In genomic region chr2:129040567-129040966, GRCm38 (mm10) we compare ENCODE assay signal across 12 mouse cellular contexts. TPM values are rescaled to one million over a fixed set of nuclear protein-coding genes. Genes with fewer than 3 reads are reported as not detected.
DNase-seq lines count a peak whose midpoint lies in the region; ATAC-seq and TF ChIP-seq lines count a peak whose summit lies in the region.
"Had no signal": no experiment of that assay in that cellular context is flagged by ENCODE, and none has a peak within 500 bp of the region (broad histone marks: within the 10 kb centered on the region; RNA-seq: fewer than 3 reads in every experiment).

No protein-coding gene starts in this region.

- H3K79me2 ChIP-seq in CH12.LX (replicated peaks; ENCODE audit: control insufficient read depth, extremely low read depth, insufficient read depth, poor library complexity, severe bottlenecking): no peaks in the 10 kb centered on the region

- no peak for TF ChIP-seq EP300 in heart, postnatal 0 days (IDR thresholded peaks at IDR 0.05; ENCODE audit: low read depth)
- no peak for TF ChIP-seq EP300 in CH12.LX (IDR thresholded peaks at IDR 0.05; ENCODE audit: low read length)

- no peak overlapping the region for H3K9ac ChIP-seq in heart, postnatal 0 days (replicated peaks; ENCODE audit: low read depth, low read length)
- no peak overlapping the region for H3K9ac ChIP-seq in CH12.LX (ENCODE audit: insufficient read depth, low read depth)
- no peak overlapping the region for H3K9ac ChIP-seq in midbrain, embryonic 16.5 days (ENCODE audit: low read depth, low read length)
- H3K9ac ChIP-seq in forebrain, embryonic 14.5 days (ENCODE audit: low read length): no peak overlapping the region
- H3K9ac ChIP-seq: embryonic facial prominence, embryonic 12.5 days; liver, embryonic 15.5 days had no signal

- intact Hi-C loops in heart, postnatal 36 days (cut with DNase I): no loop called here

- TF ChIP-seq RAD21 in CH12.LX (IDR thresholded peaks at IDR 0.05; ENCODE audit: low read depth, low read length): peak; percentile 32

- no peak overlapping the region for H3K4me3 ChIP-seq in heart, postnatal 0 days (ENCODE audit: low read depth, low read length)
- H3K4me3 ChIP-seq in CH12.LX (replicated peaks in 1 of 3; ENCODE audit: low read depth in 2 of 3, low read length in 2 of 3, poor library complexity in 1 of 3): no peak overlapping the region
- H3K4me3 ChIP-seq in cortical plate, adult 2 months (ENCODE audit: insufficient read depth, low read length): no peak overlapping the region
- no peak overlapping the region for H3K4me3 ChIP-seq in midbrain, embryonic 16.5 days (ENCODE audit: low read depth, low read length)
- no peak overlapping the region for H3K4me3 ChIP-seq in forebrain, embryonic 14.5 days (ENCODE audit: low read depth, low read length)
- H3K4me3 ChIP-seq: embryonic facial prominence, embryonic 12.5 days; liver, embryonic 15.5 days; myocyte had no signal

- dilution Hi-C loops in CH12.LX (cut with MboI; ENCODE audit: extremely low pct_ligation_motif_present, extremely low pct_unique_long_range_greater_than_20kb, low sequenced_read_pairs): no loop called here

- peaks cover 28% of the 10 kb centered on the region for H3K27me3 ChIP-seq in heart, postnatal 0 days (ENCODE audit: control insufficient read depth, insufficient read depth, low read length)
- H3K27me3 ChIP-seq in CH12.LX (replicated peaks): no peaks in the 10 kb centered on the region
- peaks cover 9% of the 10 kb centered on the region for H3K27me3 ChIP-seq in midbrain, embryonic 16.5 days (ENCODE audit: control insufficient read depth, insufficient read depth, low read depth, low read length)
- H3K27me3 ChIP-seq in forebrain, embryonic 14.5 days (replicated peaks; ENCODE audit: control insufficient read depth, insufficient read depth, low read length): peaks cover 23% of the 10 kb centered on the region

- TF ChIP-seq POLR2A in CH12.LX (IDR thresholded peaks at IDR 0.05; ENCODE audit: low read depth, low read length): no peak
- TF ChIP-seq POLR2A in cortical plate, adult 2 months (IDR thresholded peaks at IDR 0.05; ENCODE audit: extremely low read depth, insufficient read depth, low read length): no peak

- H3K4me2 ChIP-seq in heart, postnatal 0 days (ENCODE audit: low read depth, low read length): no peak overlapping the region
- H3K4me2 ChIP-seq in CH12.LX (ENCODE audit: insufficient read depth, low read depth, poor library complexity, severe bottlenecking): no peak overlapping the region
- no peak overlapping the region for H3K4me2 ChIP-seq in midbrain, embryonic 16.5 days (ENCODE audit: low read length)
- H3K4me2 ChIP-seq in forebrain, embryonic 14.5 days (ENCODE audit: low read length): no peak overlapping the region
- H3K4me2 ChIP-seq: embryonic facial prominence, embryonic 12.5 days; liver, embryonic 15.5 days had no signal

- ATAC-seq in heart, postnatal 0 days (ENCODE audit: insufficient read depth, low read depth): no peak
- ATAC-seq in midbrain, embryonic 16.5 days: no peak
- no peak for ATAC-seq in forebrain, embryonic 14.5 days

- in situ Hi-C loops in CH12.LX (cut with MboI; ENCODE audit: low pct_ligation_motif_present, low pct_unique_long_range_greater_than_20kb, low sequenced_read_pairs): no loop called here

- H3K9me3 ChIP-seq in heart, postnatal 0 days (replicated peaks; ENCODE audit: control insufficient read depth, low read length): no peaks in the 10 kb centered on the region
- H3K9me3 ChIP-seq in CH12.LX (replicated peaks; ENCODE audit: low read length): no peaks in the 10 kb centered on the region
- no peaks in the 10 kb centered on the region for H3K9me3 ChIP-seq in midbrain, embryonic 16.5 days (replicated peaks; ENCODE audit: control insufficient read depth, low read length, poor library complexity, severe bottlenecking)
- H3K9me3 ChIP-seq in forebrain, embryonic 14.5 days (replicated peaks; ENCODE audit: control insufficient read depth, low read length): no peaks in the 10 kb centered on the region
- H3K9me3 ChIP-seq: embryonic facial prominence, embryonic 12.5 days; liver, embryonic 15.5 days had no signal

- WGBS in heart, postnatal 0 days: 26% methylated on average over 6 of the region's 6 CpGs
- WGBS in midbrain, embryonic 16.5 days: 39% methylated on average over 6 of the region's 6 CpGs
- WGBS in forebrain, embryonic 14.5 days: 38% methylated on average over 6 of the region's 6 CpGs

- 0 out of 2 replicates have a peak, but pooled peaks cover 9% of the 10 kb centered on the region for H3K4me1 ChIP-seq in heart, postnatal 0 days (ENCODE audit: control insufficient read depth, insufficient read depth)
- H3K4me1 ChIP-seq in CH12.LX (ENCODE audit: control insufficient read depth in 1 of 2, insufficient read depth in 2 of 2): peaks cover 0 to 2% of the 10 kb centered on the region in 2 experiments; a peak in 2 of 4 replicates
- no peaks in the 10 kb centered on the region for H3K4me1 ChIP-seq in cortical plate, adult 2 months (ENCODE audit: control insufficient read depth, insufficient read depth, low read length)
- H3K4me1 ChIP-seq in midbrain, embryonic 16.5 days (ENCODE audit: control insufficient read depth, insufficient read depth, low read length): peaks cover 4% of the 10 kb centered on the region
- peaks cover 10% of the 10 kb centered on the region; the same call in 1 of the 2 replicates for H3K4me1 ChIP-seq in forebrain, embryonic 14.5 days (ENCODE audit: control insufficient read depth, insufficient read depth, low read length)

- no peak for DNase-seq in heart, postnatal 0 days (ENCODE audit: low spot score)
- DNase-seq in heart, postnatal 36 days: no peak
- no peak for DNase-seq in CH12.LX (ENCODE audit: extremely low read depth)
- DNase-seq in retina, embryonic 14.5 days (ENCODE audit: low spot score): peak; percentile 11
- DNase-seq in forebrain, embryonic 14.5 days (ENCODE audit: low spot score): no peak
- no peak for DNase-seq in spleen, postnatal 36 days (ENCODE audit: low spot score in 2 of 2)
- DNase-seq: layer of hippocampus, postnatal 36 days had no signal

- H3K36me3 ChIP-seq in heart, postnatal 0 days (replicated peaks; ENCODE audit: control insufficient read depth, insufficient read depth, low read length): no peaks in the 10 kb centered on the region
- no peaks in the 10 kb centered on the region for H3K36me3 ChIP-seq in CH12.LX (replicated peaks in 1 of 2; ENCODE audit: control insufficient read depth in 1 of 2, insufficient read depth in 1 of 2, low read length in 1 of 2)
- no peaks in the 10 kb centered on the region for H3K36me3 ChIP-seq in midbrain, embryonic 16.5 days (ENCODE audit: control insufficient read depth, insufficient read depth, low read length)
- H3K36me3 ChIP-seq in forebrain, embryonic 14.5 days (ENCODE audit: control insufficient read depth, insufficient read depth, low read length): no peaks in the 10 kb centered on the region
- H3K36me3 ChIP-seq: embryonic facial prominence, embryonic 12.5 days; liver, embryonic 15.5 days had no signal

- H3K27ac ChIP-seq in heart, postnatal 0 days (ENCODE audit: low read depth): no peak overlapping the region
- no peak overlapping the region for H3K27ac ChIP-seq in CH12.LX (ENCODE audit: insufficient read depth, low read depth)
- no peak overlapping the region for H3K27ac ChIP-seq in cortical plate, adult 2 months (ENCODE audit: insufficient read depth, low read length)
- H3K27ac ChIP-seq in midbrain, embryonic 16.5 days (ENCODE audit: low read length): no peak overlapping the region
- no peak overlapping the region for H3K27ac ChIP-seq in forebrain, embryonic 14.5 days (ENCODE audit: low read depth, low read length)
- H3K27ac ChIP-seq: embryonic facial prominence, embryonic 12.5 days; liver, embryonic 15.5 days had no signal

- peak; percentile 17; the same call in 1 of the 2 replicates for TF ChIP-seq CTCF in heart, postnatal 0 days (IDR thresholded peaks at IDR 0.05; ENCODE audit: low read depth)
- TF ChIP-seq CTCF in CH12.LX (conservative IDR thresholded peaks at IDR 0.05 in 1 of 2, IDR thresholded peaks at IDR 0.05 in 1 of 2; ENCODE audit: low read depth in 2 of 2, low read length in 2 of 2): peak in 1 of 2 experiments; percentile 54; a peak in 2 of 4 replicates
- TF ChIP-seq CTCF in cortical plate, adult 2 months (IDR thresholded peaks at IDR 0.05; ENCODE audit: extremely low read depth, insufficient read depth, low read length): 0 out of 2 replicates have a peak, but pooled peaks have one; percentile 6

TF ChIP-seq in CH12.LX, 34 proteins besides CTCF, POLR2A, EP300 and RAD21:
- TF ChIP-seq MAZ (IDR thresholded peaks at IDR 0.05; ENCODE audit: low read depth, low read length) (no peak), SMC3 (IDR thresholded peaks at IDR 0.05; ENCODE audit: low read depth, low read length) (peak; percentile 35)
TF ChIP-seq in CH12.LX: peak in this region for 1.

RNA-seq across cellular contexts. Expression of gene Vinac1, which starts 7.4 kb away (rescaled TPM):
- total RNA-seq in heart, postnatal 0 days (2014; rRNA removed; ENCODE audit: low replicate concordance): 0.54 TPM in 1 of 2 replicates, not detected in the other
- 0.03 TPM in 1 of 2 replicates, not detected in the other for polyA plus RNA-seq in heart, postnatal 0 days (2015; fragmentation: Nextera tagmentation; extraction: Ambion mirVana)
- not detected for total RNA-seq in heart, postnatal 36 days (2021)
- total RNA-seq in CH12.LX (2012; rRNA removed) (not detected in 2 replicates), CH12.LX (2014; rRNA removed) (not detected in 2 replicates)
- polyA plus RNA-seq in CH12.LX (2012; ENCODE audit: insufficient read length, low read depth): 0.06 TPM in 1 of 2 replicates, not detected in the other
- polyA plus RNA-seq in cortical plate, adult 2 months (2012; rRNA removed): 0.10 and 0.15 TPM in 2 replicates
- 1.0 TPM in 2 replicates for polyA plus RNA-seq in midbrain, embryonic 16.5 days (2015; fragmentation: Nextera tagmentation; extraction: Ambion mirVana)
- polyA plus RNA-seq in forebrain, embryonic 14.5 days (2014; fragmentation: Nextera tagmentation; extraction: Ambion mirVana): 0.28 and 0.42 TPM in 2 replicates
- polyA plus RNA-seq: liver, embryonic 15.5 days had no signal

RNA-seq across cellular contexts. Expression of gene Ttl, which starts 25.2 kb away (rescaled TPM):
- total RNA-seq in heart, postnatal 0 days (2014; rRNA removed; ENCODE audit: low replicate concordance): 7.1 and 9.4 TPM in 2 replicates
- 5.6 and 6.4 TPM in 2 replicates for polyA plus RNA-seq in heart, postnatal 0 days (2015; fragmentation: Nextera tagmentation; extraction: Ambion mirVana)
- total RNA-seq in heart, postnatal 36 days (2021): 10 to 100 TPM; 18.8 to 19.9 TPM
- 1.6 and 1.8 TPM in 2 replicates for total RNA-seq in CH12.LX (2012; rRNA removed)
- total RNA-seq in CH12.LX (2014; rRNA removed): 2.7 and 3.1 TPM in 2 replicates
- polyA plus RNA-seq in CH12.LX (2012; ENCODE audit: insufficient read length, low read depth): 2.9 and 4.0 TPM in 2 replicates
- polyA plus RNA-seq in cortical plate, adult 2 months (2012; rRNA removed): 44.1 and 45.2 TPM in 2 replicates
- 31.1 and 34.2 TPM in 2 replicates for polyA plus RNA-seq in midbrain, embryonic 16.5 days (2015; fragmentation: Nextera tagmentation; extraction: Ambion mirVana)
- polyA plus RNA-seq in forebrain, embryonic 14.5 days (2014; fragmentation: Nextera tagmentation; extraction: Ambion mirVana): 27.3 and 32.8 TPM in 2 replicates
